In genomic region chr5:146466663-146467062, GRCm38 (mm10) we compare ENCODE assay signal across 28 mouse cellular contexts. TPM values are rescaled to one million over a fixed set of nuclear protein-coding genes. Genes with fewer than 3 reads are reported as not detected.
DNase-seq lines count a peak whose midpoint lies in the region; ATAC-seq lines count a peak whose summit lies in the region.
"Had no signal": no experiment of that assay in that cellular context is flagged by ENCODE, and none has a peak within 500 bp of the region (broad histone marks: within the 10 kb centered on the region; RNA-seq: fewer than 3 reads in every experiment).

No protein-coding gene starts in this region.

- no peaks in the 10 kb centered on the region for H3K36me3 ChIP-seq in megakaryocyte, embryonic 14.5 days (replicated peaks; ENCODE audit: low read length)

- no peaks in the 10 kb centered on the region for H3K27me3 ChIP-seq in megakaryocyte, embryonic 14.5 days (replicated peaks)
- H3K27me3 ChIP-seq: embryonic facial prominence, embryonic 13.5 days; embryonic facial prominence, embryonic 15.5 days; forebrain, embryonic 12.5 days had no signal

- ATAC-seq in megakaryocyte, adult 5-6 weeks (ENCODE audit: poor library complexity, severe bottlenecking), result no peak
- ATAC-seq: forebrain, embryonic 14.5 days; forebrain, embryonic 16.5 days had no signal

- H3K4me1 ChIP-seq in megakaryocyte, embryonic 14.5 days, result no peaks in the 10 kb centered on the region
- H3K4me1 ChIP-seq: embryonic facial prominence, embryonic 13.5 days; embryonic facial prominence, embryonic 15.5 days; forebrain, embryonic 10.5 days; forebrain, embryonic 12.5 days had no signal

- DNase-seq in left cerebral cortex, adult 18-20 months (ENCODE audit: low spot score in 2 of 2), result peak; percentile 27 to 30
- DNase-seq in left cerebral cortex, adult 9 months (ENCODE audit: low spot score in 2 of 2), result no peak
- DNase-seq: adrenal gland, adult 2 months; adrenal gland, postnatal 10 days; adrenal gland, postnatal 25 days; cerebellum, adult 11 months; cerebellum, adult 18-20 months; cerebellum, adult 8-10 months; cerebellum, adult 9-11 months; cerebellum, postnatal 14 days; cerebellum, postnatal 36 days; embryo, embryonic 11 days had no signal

- H3K4me3 ChIP-seq in megakaryocyte, embryonic 14.5 days (replicated peaks), result peak overlapping the region; percentile 50
- H3K4me3 ChIP-seq: embryonic facial prominence, embryonic 13.5 days; embryonic facial prominence, embryonic 15.5 days; erythroblast, embryonic 14.5 days; forebrain, embryonic 10.5 days; forebrain, embryonic 12.5 days had no signal

- no peaks in the 10 kb centered on the region for H3K9me3 ChIP-seq in megakaryocyte, embryonic 14.5 days
- H3K9me3 ChIP-seq: embryonic facial prominence, embryonic 13.5 days; embryonic facial prominence, embryonic 15.5 days; forebrain, embryonic 10.5 days; forebrain, embryonic 12.5 days had no signal

RNA-seq across cellular contexts. Expression of gene Gm6408, which starts 15.1 kb away (rescaled TPM):
- not detected for total RNA-seq in left cerebral cortex, adult 18-20 months (2021)
- polyA plus RNA-seq in megakaryocyte, embryonic 14.5 days (2012; ENCODE audit: insufficient read depth, low replicate concordance), result not detected in 2 replicates
- total RNA-seq in megakaryocyte, adult 5-6 weeks (2015), result not detected in 2 replicates
- not detected in 2 replicates for total RNA-seq in megakaryocyte, adult 5-6 weeks (2017)
- total RNA-seq: adrenal gland, adult 2 months; adrenal gland, postnatal 10 days; adrenal gland, postnatal 25 days; adrenal gland, postnatal 4 days; common myeloid progenitor, adult 5-6 weeks; ES-E14; MEL had no signal
- polyA plus RNA-seq: adrenal gland, adult 2 months; C2C12; embryonic facial prominence, embryonic 11.5 days; embryonic facial prominence, embryonic 13.5 days; embryonic facial prominence, embryonic 15.5 days; erythroblast, embryonic 14.5 days; forebrain, embryonic 10.5 days; forebrain, embryonic 12.5 days; forebrain, embryonic 14.5 days; forebrain, embryonic 16.5 days had no signal

RNA-seq across cellular contexts. Expression of gene Gm6370, which starts 24.5 kb away (rescaled TPM):
- total RNA-seq in left cerebral cortex, adult 18-20 months (2021), result not detected
- not detected in 2 replicates for polyA plus RNA-seq in megakaryocyte, embryonic 14.5 days (2012; ENCODE audit: insufficient read depth, low replicate concordance)
- not detected in 2 replicates for total RNA-seq in megakaryocyte, adult 5-6 weeks (2015)
- not detected in 2 replicates for total RNA-seq in megakaryocyte, adult 5-6 weeks (2017)
- total RNA-seq: adrenal gland, adult 2 months; adrenal gland, postnatal 25 days; adrenal gland, postnatal 4 days; common myeloid progenitor, adult 5-6 weeks; ES-E14; MEL had no signal
- polyA plus RNA-seq: adrenal gland, adult 2 months; brain, embryonic 14.5 days; C2C12; embryonic facial prominence, embryonic 11.5 days; embryonic facial prominence, embryonic 13.5 days; embryonic facial prominence, embryonic 15.5 days; erythroblast, embryonic 14.5 days; forebrain, embryonic 10.5 days; forebrain, embryonic 12.5 days; forebrain, embryonic 14.5 days; forebrain, embryonic 16.5 days had no signal

RNA-seq across cellular contexts. Expression of gene 4930449I24Rik, which starts 35.5 kb away (rescaled TPM):
- total RNA-seq in left cerebral cortex, adult 18-20 months (2021), result not detected
- polyA plus RNA-seq in megakaryocyte, embryonic 14.5 days (2012; ENCODE audit: insufficient read depth, low replicate concordance), result not detected in 2 replicates
- total RNA-seq in megakaryocyte, adult 5-6 weeks (2015), result not detected in 2 replicates
- total RNA-seq in megakaryocyte, adult 5-6 weeks (2017), result not detected in 2 replicates
- total RNA-seq: adrenal gland, adult 2 months; adrenal gland, postnatal 10 days; adrenal gland, postnatal 25 days; adrenal gland, postnatal 4 days; common myeloid progenitor, adult 5-6 weeks; ES-E14; MEL had no signal
- polyA plus RNA-seq: adrenal gland, adult 2 months; brain, embryonic 14.5 days; C2C12; embryonic facial prominence, embryonic 11.5 days; embryonic facial prominence, embryonic 13.5 days; embryonic facial prominence, embryonic 15.5 days; erythroblast, embryonic 14.5 days; forebrain, embryonic 10.5 days; forebrain, embryonic 12.5 days; forebrain, embryonic 14.5 days; forebrain, embryonic 16.5 days had no signal

RNA-seq across cellular contexts. Expression of gene Gm3402, which starts 47.3 kb away (rescaled TPM):
- total RNA-seq in left cerebral cortex, adult 18-20 months (2021), result not detected
- not detected in 2 replicates for polyA plus RNA-seq in megakaryocyte, embryonic 14.5 days (2012; ENCODE audit: insufficient read depth, low replicate concordance)
- total RNA-seq in megakaryocyte, adult 5-6 weeks (2015), result not detected in 2 replicates
- total RNA-seq in megakaryocyte, adult 5-6 weeks (2017), result not detected in 2 replicates
- total RNA-seq: adrenal gland, adult 2 months; adrenal gland, postnatal 10 days; adrenal gland, postnatal 25 days; adrenal gland, postnatal 4 days; common myeloid progenitor, adult 5-6 weeks; ES-E14; MEL had no signal
- polyA plus RNA-seq: adrenal gland, adult 2 months; brain, embryonic 14.5 days; C2C12; embryonic facial prominence, embryonic 11.5 days; embryonic facial prominence, embryonic 13.5 days; embryonic facial prominence, embryonic 15.5 days; erythroblast, embryonic 14.5 days; forebrain, embryonic 10.5 days; forebrain, embryonic 12.5 days; forebrain, embryonic 14.5 days; forebrain, embryonic 16.5 days had no signal

RNA-seq across cellular contexts. Expression of gene Gm3404, which starts 58.9 kb away (rescaled TPM):
- total RNA-seq in left cerebral cortex, adult 18-20 months (2021), result not detected
- not detected in 2 replicates for polyA plus RNA-seq in megakaryocyte, embryonic 14.5 days (2012; ENCODE audit: insufficient read depth, low replicate concordance)
- not detected in 2 replicates for total RNA-seq in megakaryocyte, adult 5-6 weeks (2015)
- not detected in 2 replicates for total RNA-seq in megakaryocyte, adult 5-6 weeks (2017)
- total RNA-seq: adrenal gland, adult 2 months; adrenal gland, postnatal 10 days; adrenal gland, postnatal 25 days; adrenal gland, postnatal 4 days; common myeloid progenitor, adult 5-6 weeks; ES-E14; MEL had no signal
- polyA plus RNA-seq: adrenal gland, adult 2 months; brain, embryonic 14.5 days; C2C12; embryonic facial prominence, embryonic 11.5 days; embryonic facial prominence, embryonic 13.5 days; embryonic facial prominence, embryonic 15.5 days; erythroblast, embryonic 14.5 days; forebrain, embryonic 10.5 days; forebrain, embryonic 12.5 days; forebrain, embryonic 14.5 days; forebrain, embryonic 16.5 days had no signal

Comparison
In these comparisons a context has a peak if more than half of its experiments do, and no peak if none do; other contexts are left out.
1. DNase-seq: peak in left cerebral cortex, adult 18-20 months (2 of 2); none in left cerebral cortex, adult 9 months (0 of 2).